Mouse (Mus musculus) heart, postnatal 0 days (tissue): ENCODE data around the gene Oxtr.

Experiments used
- CTCF ChIP-seq: IDR thresholded peaks from 2 replicates; pipeline ENCODE4 v1.5.1; 2016; ENCODE audit warnings: antibody characterized with exemption, control low read depth, low read depth
- EP300 ChIP-seq: IDR thresholded peaks from 2 replicates; pipeline ENCODE4 v1.6.1; 2016; ENCODE audit warnings: antibody characterized with exemption, low read depth

DNA sequence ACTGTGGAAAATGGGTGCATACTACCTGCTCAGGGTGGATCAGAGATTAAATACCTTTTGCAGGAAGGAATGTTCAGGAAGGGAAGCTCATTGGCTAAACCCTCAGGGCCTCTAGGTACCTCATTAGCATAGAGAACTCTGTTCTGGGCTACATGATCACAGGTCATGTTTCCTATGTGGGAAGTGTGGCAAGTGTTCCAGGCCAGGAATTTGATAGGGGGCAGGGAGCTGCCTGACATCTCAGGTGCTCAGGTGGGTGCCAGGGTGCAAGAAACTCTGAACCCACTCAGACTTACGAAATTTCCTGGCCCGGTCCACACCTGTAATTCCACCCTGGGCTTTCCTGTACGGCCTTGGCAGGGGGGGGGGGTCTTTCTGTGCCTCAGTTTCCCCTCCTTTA is 9.0 kb upstream of the Oxtr start:
- TF ChIP-seq CTCF (no peak), EP300 (no peak)
